Mouse (Mus musculus) neutrophil, adult 5-6 weeks (primary cell): ENCODE data around the gene Sugt1. TPM values are rescaled to one million over a fixed set of nuclear protein-coding genes. Genes with fewer than 3 reads are reported as not detected.

Experiments used
- ATAC-seq: fragments of 151-379, 151-347 bp; 2 replicates; pipeline ENCODE4 v1.8.0; 2017; ENCODE audit warnings: mild to moderate bottlenecking, moderate TSS enrichment; ENCODE audit not compliant: insufficient number of reproducible peaks, poor library complexity, low FRiP score, severe bottlenecking; ENCODE audit errors: extremely low read depth
- total RNA-seq: library from RNA; stranded (forward); fragments of 200-1000 nt; gene quantifications from 2 replicates; pipeline ENCODE4 v1.2.3, GENCODE M21; 2017

The Sugt1 gene
- total RNA-seq, 1 experiment from 2014 or later, result 48.2 TPM

DNA sequence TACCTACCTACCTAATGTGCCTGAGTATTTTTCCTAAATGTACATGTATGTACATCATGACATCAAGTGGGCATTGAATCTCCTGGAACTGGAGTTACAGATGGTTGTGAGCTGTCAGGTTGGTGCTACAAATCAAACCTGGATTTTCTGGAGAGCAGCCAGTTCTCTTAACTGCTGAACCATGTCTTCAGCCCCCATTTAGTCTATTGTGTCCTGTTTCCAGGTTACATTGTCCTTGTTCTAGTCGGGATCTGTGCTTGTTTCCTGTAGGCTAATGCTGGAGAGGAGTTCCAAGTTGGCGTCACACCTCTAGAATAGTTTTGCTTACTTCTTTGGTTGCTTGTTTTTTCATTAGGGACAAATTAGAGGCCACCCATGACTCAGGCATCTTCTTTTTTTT, 18.4 kb downstream of the Sugt1 start:
- no peak for ATAC-seq

DNA sequence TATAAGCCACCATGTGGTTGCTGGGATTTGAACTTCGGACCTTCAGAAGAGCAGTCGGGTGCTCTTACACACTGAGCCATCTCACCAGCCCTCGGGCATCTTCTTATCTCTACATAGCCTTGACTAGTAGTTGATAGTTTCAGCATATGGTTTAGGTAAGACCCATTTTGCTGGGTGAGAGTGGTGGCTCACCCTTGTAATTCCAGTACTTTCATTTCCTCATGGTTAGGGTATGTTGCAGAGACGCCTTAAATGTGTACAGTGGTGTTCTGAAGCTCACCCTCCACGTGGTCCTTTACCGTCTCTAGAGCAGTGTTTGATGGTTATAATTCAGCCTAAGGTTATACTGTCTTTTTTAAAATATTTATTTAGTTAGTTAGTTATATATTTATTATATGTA, 18.9 kb downstream of the Sugt1 start:
- no peak for ATAC-seq

DNA sequence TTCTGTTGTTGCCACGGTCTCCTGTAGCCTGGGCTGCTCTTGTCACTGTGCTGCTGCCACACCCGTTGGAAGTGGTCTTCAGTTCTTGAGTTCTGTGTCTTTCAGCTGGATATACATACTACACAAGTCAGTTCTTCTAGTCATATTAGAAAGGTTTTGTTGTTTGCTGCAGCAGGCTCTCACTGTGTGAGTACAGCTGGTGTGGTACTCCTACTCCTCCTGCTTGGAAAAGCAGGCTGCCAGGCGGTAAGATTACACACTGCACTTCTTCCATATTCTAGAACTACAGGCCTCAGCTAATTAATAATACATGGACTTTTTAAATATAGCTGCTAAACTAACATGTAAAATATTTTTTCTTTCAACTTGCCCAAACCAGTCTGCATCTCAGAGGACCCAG, 19.4 kb downstream of the Sugt1 start:
- ATAC-seq, result no peak

DNA sequence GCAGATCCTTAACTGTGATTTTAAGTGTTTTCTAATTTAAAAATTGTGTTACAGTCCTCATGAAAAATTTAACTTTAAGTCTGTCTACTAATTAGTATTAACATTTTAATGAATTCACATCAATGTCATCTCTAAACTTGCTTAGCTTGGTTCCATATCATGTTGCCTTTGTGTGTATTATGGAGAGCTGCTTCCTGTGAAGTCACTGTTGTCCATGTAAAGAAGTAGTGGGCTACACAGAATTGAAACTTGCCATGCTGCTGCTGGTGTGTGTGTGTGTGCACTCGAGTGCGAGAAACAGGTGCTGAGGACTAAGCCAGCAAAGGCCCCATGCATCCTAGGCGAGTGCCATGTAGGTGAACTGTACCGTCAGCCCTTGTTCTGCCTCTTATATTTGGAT, 19.9 kb downstream of the Sugt1 start:
- ATAC-seq, result no peak

DNA sequence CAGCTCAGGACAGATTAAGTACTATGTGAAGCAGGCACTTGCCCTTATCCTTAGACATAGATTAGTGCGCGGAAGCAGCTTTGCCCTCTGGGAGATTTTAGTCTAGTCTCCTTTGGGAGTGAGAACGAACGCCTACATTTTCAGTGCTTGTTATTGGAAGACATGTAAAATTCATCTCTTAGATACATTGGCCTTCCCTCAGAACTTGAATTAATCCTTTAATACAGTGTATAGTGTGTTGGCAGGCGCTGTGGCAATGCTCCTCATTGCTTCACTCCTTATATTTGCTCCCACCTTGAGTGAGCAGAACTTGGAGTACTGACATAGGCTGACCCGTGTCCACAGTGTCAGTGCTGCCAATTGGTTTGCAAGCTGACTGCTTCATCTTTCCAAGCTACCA, 20.8 kb downstream of the Sugt1 start:
- no peak for ATAC-seq

DNA sequence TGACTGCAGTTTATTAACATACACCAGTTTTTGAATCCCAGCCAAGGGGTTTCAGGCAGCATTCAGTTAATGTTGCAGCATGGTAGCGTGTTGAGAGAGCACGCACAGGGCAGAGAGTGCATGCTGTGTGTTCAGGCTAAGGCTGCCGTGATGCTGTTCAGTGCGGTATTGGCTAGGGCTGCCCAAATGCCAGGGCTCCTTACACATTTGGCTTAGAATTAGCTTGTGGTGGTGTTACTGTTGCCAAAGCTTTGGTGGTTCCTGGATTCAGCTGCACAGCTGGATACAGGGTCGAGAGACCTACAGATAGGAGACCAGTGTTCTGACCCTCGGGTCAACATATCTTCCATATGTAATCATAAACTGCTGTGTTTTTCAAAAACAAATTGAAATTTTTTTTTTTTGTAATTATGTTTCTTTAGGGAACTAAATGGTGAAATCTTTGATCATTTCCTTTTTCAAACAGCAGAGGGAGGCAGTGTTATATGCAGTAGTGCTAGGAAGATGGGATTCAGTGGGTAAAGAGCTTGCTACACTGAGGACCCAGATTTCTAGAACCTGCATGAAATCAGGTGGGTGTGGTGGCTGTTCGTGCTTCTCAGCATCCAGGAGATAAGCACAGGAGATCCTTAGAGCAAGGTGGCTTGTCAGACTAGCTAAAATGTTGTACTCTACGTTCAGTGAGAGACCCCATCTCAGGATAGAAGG, 29.8 kb downstream of the Sugt1 start:
- no peak for ATAC-seq

DNA sequence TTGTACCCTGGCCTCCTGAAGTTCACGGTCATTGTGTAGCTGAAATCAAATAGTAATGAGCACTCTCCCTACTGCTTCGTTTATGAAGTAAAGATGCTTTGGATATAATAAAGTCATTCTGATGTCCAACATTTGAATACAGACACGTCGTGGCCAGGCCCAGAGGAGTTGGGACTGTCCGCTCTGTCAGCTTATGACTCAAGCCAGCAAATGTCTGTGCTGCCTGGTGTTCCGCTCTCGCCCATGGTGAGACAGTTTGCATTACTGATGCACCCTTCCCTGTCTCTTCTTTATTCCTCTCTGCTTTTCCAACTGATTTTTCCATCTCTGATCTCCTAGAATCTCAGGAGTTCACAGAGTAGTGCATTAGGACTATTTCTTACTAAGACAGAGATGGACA, 32.3 kb downstream of the Sugt1 start:
- no peak for ATAC-seq

DNA sequence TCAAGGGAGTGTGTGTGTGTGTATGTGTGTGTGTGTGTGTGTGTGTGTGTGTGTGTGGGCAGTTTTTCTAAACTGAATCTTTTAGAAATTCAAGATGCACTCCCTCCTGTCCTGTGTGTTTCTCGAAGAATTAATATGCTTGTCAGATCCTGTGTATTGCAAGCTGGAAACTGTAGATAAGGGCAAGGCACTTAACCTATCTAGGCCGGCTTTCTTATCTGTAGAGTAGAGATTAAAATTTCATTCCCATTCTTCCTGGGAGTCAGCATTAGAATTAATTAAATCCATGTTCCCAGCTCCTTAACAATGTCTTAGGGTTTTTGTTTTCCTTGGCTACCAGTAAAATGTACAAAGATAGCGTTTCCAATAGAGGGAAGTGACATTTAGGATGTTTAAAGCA, 33.7 kb downstream of the Sugt1 start:
- no peak for ATAC-seq

DNA sequence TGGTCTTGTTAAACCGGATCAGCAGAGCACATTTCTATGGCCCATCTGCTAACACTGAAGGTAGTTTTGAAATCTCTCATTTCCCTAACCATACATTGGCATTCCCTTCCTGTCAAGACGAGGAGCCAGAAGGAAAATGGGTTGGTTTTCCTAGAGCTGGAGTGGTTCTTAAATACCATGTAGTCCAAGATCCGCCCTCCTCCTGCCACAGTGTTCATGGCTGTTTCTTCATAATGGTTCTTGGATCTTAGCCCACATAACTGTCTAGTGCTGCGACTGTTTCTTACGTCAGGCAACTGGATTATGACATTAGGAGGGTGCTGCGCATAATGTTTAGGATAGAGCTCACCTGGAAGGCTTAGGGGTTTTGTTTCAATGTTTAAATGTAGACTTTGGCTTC, 44.8 kb downstream of the Sugt1 start:
- no peak for ATAC-seq

DNA sequence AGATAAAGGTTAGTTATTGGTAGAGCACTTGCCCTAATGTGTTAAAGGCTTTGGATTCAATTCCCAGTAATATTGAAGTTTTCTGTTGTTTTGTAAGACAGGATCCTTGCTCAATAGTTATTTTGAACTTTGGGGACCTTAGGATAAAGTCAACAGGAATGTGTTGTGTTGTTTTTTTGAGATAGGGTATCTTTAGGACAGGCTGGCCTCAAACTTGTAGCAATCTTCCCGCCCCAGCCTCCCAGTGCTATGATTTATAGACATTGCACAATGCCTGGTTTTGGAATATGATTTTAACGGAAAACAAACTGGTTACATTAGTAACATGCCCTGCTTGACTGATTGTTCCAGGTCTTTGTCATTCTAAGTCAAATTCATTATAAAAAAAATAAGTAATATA, 45.7 kb downstream of the Sugt1 start:
- ATAC-seq, result no peak

DNA sequence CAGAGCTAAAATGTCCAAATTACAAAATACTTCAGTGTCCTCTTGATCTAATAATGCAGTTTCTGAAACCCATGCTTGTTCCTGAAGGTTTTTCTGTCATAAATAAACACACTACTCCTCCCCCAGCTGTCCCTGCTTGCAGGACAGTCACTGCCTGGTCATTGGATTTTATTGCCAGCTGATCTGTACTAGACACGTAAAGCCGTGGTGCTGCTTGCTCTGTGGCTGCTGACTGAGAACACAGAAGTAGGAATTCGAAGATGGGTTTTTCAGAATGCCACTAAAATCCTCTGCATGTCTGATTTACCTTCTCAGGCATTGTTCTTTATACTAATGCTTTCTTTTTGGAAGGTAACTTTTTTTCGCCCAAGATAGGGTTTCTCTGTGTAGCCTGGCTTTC, 49.3 kb downstream of the Sugt1 start:
- no peak for ATAC-seq

DNA sequence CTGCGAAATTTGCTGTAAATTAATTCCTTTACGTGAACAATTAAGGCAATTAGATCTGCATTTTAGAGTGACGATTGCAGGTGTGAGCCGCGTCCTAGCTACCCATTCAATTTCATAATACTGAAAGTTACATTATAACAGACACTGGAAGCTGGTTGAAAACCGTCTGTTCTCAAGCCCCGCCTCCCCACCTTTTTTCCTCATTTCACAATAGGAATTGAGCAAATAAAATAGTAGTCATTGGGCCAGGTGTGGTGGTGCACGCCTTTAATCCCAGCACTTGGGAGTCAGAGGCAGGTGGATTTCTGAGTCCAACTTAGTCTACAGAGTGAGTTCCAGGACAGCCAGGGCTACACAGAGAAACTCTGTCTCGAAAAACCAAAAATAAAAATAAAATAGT, 54.6 kb downstream of the Sugt1 start:
- ATAC-seq, result no peak

DNA sequence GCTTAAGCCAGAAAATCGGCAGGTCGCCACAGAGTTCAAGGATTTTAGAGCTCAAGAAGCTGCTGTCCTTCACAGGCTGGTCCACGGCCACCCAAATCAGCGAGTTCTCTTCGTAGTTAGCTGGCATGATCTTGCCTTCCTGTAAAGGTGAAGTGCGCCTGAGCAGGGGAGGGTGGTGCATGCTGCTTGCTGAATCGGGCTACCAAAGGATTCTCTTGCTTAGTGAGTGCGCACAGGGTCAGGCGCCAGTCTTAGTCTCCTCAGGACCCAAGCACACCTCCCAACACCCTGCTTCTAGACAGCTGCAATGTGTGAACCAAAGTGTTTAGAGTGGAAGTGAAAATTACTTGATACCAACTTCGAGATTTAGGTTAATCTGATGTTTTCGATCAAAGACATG, 57.9 kb downstream of the Sugt1 start:
- no peak for ATAC-seq

DNA sequence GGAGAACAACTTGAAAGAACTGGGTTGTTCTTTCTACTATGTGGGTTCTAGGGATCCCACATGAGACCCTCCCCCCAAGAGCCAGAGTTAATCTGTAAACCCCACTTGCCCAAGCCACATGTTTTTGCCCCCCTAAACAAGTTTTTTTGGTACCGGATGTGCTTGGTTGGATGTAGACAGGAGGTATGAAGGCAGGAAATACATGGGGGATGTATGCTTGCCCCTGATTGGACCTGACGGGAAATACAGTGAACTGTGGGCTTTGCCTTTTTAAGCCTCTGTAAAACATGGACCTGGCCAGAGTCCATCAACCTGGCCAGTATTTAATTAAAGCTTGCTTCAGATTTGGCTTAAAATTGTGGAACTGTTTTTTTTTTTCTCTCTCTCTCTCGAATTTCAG, 62.2 kb downstream of the Sugt1 start:
- ATAC-seq, result no peak

DNA sequence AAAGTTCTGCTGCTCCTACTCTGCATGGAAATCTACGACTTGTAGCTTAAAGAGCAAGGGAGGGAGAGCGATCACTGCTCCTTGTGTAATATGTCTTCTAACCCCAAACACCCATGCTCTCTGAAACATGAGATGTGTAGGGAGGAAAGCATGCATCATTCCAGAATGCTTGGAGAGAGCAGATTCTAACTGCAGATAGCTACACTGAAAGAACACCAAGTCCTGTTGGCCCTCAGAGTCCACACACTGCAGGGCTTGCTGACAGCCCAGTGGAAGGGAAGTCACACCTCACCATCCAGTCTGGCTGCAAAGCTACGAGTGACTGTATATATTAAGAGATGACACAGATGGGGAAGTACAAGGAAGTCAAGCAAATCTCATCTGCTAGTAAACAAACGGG, 65.2 kb downstream of the Sugt1 start:
- no peak for ATAC-seq

DNA sequence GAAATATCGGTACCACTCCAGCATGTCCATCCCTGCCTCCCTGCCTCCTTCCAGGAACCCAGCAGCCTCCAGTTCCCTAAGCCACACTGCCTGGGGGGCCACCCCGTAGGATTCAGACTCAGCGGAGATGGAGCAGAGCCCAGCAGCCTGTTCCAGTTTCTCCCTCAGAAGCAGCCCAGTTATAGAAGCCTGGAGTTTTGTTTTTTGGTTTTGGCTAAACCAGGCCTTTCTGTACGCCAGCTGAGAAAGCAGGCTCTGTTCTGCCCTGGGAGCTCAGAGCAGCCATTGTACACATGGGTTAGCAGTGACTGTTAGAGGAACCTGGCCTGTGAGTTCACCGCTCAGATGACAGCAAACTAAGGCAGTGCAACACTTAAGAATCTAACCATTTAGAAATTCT, 70.8 kb downstream of the Sugt1 start:
- ATAC-seq, result no peak

DNA sequence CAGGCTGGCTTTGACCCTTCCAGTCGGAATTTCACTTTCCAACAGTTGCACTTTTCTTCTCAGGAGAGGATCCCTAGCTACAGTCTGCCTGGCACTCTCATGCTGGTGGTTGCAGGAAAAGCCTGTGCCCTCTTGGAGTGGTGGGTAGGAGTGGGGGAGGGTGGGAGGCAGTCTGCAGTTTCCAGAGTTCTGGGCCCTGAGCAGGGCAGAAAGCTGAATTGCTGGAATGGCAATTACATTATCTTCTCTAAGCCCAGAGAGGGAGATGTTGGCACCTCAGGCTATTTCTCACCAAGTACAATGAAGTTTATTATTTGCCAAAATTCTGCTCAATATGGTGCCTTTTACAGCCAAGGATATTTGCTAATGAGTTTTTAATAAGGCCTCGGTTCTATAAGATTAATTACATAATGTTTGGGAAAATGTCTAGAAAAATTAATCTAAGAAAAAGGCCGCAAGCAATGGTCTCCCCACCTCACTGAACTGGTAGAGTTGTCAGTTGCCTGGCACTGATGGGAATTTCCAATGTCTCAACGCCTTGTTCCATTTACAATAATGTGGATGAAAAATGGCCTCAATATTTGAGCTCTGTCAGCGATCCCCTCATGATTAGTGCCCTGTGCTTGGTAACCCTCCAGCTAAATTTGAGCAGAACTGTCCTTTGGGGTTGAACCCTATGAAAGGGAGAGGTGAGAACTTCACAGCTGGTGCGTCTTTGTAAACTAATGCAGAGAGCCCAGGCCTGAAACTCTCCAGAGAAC, 71.4 kb downstream of the Sugt1 start:
- no peak for ATAC-seq

DNA sequence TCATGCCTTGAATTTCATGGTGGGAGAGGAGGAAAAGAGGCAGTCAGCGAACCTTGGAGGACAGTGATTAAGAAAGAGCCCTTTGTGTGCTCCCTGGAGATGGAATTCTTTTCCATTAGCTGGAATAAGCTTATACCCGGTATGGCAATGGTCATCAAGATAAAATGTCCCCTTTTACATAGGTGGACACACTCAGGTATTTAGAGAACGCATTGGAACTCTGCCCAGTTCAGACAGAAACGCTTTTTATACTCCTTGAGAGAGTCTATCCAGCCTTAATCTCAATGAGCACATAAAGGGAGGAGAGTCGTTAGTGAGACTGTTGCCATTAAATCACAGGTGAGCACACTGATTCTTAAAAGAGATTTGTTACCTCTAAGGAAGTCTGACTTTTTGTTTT, 73.0 kb downstream of the Sugt1 start:
- ATAC-seq, result no peak

DNA sequence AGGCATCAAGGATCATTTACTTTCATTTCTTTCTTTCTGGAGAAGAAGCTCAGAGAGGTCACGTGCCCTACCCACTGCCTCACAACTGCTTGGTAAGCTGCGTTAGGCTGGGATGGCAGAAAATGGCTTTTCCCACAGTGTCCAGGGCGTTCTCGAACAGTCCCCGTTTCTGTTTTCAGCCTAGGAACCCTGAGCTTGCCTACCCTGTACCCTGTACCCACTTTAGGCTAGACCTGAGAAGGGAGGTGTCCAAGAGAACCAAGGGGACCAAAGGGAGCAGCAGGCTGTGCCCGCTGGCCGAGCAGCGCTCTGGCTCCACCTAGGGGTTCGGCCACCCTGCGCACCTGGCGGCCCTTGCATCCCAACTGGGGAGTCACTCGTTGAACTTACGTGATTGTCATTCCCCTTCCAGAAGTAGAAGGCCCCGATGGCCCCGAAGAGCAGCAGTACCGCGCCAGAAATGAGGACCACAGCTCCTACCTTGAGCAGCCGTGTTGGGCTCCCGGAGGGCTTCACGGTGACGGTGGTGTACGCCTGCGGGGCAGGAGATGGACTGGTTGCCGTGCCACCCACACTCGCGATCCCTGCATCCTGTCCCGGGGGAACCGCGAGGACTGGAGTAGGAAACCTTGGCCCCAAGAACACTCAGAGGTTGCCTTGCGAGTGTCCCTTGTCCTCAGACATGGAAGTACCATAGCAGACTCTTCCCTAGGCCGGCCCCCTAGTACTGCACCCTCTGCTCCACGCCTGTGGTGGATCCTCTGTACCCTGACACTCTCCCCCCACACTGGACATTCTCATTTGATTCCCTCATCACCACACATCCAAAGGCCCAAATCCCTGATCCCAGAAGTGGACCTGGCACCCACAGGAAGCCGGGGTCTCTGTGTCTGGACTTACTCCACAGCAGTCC, 73.8 kb downstream of the Sugt1 start:
- ATAC-seq, result peak; percentile 62

DNA sequence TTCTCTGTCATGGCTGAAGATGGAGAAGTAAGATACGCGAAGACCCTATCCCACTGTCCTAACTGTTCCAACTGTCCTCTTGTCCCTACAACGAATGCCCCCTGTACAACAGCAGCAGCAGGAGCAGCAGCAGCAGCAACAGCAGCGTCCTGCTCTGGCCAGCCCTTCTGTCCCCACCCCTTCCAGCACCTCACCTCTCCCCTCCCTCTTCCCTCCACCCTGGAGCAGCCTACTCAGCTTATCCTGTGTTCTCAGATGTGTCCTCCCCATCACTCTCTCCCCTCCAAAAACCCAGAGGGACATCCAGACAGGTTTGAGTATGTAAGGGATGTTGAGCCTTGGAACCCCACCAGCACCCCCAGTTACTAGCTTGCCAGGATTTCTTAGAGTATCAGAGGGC, 74.5 kb downstream of the Sugt1 start, which contains the start of gene Cnmd:
TSS of gene Cnmd (minus strand) at position 170 of the 400 bp plus-strand sequence.
- no peak for ATAC-seq
